Mouse (Mus musculus) adrenal gland, adult 8-10 months (tissue): Measurements from ENCODE around the gene Slc35g3. TPM values are rescaled to one million over a fixed set of nuclear protein-coding genes. Genes with fewer than 3 reads are reported as not detected.
A peak's percentile ranks its signal among the peaks of the same experiment; 100 is the strongest.

ENCODE experiments used
- DNase-seq: peaks from one replicate; pipeline ENCODE4 v3.0.0; 2022
- total RNA-seq, 4 experiments: library from RNA; stranded (reverse); gene quantifications; 2 replicates each; pipeline ENCODE4 v1.2.4; 2022

The Slc35g3 gene
- total RNA-seq, 4 experiments from 2014 or later, result not detected

- no peak for DNase-seq
These were observed 23.1 kb upstream of the Slc35g3 start for GRCm38 (mm10) chr11:69784793-69785272.

DNA sequence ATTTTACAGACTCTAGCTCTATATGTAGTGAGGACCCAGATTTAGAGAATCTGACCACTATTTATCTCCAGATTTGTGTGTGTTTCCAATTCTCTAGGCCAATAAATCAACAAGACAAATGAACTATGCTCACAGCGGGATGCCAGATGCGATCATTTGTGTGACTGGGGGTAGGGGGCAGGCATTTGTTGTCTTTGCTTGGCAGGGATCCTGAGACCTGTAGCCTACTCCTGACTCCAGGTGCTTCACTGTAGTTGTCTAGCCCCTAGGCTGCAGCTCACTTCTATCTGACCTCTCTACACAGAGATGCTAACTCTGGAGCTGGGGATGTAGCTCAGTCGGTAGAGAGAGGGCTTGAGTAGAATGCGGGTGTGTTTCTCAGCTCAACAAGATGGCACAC, 20.1 kb upstream of the Slc35g3 start:
- DNase-seq, result no peak

DNA sequence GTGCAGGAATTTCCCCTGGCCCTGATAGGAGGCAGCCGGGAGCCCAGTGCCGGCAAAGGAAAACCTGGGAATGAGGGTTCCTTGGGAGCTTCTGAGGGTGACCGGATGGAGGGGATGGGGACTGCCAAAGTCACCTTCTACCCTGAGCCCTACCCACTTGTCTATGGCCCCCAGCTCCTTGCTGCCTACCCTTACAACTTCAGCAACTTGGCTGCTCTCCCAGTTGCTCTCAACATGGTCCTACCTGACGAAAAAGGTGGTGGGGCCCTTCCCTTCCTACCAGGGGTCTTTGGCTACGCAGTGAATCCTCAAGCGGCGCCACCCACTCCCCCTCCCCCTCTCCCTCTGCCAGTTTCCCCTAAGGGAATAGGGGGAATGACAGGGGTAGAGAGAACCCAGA, 17.2 kb upstream of the Slc35g3 start:
- no peak for DNase-seq

GRCm38 (mm10) chr11:69778258-69778982, 16.7 kb upstream of the Slc35g3 start:
- no peak for DNase-seq

DNA sequence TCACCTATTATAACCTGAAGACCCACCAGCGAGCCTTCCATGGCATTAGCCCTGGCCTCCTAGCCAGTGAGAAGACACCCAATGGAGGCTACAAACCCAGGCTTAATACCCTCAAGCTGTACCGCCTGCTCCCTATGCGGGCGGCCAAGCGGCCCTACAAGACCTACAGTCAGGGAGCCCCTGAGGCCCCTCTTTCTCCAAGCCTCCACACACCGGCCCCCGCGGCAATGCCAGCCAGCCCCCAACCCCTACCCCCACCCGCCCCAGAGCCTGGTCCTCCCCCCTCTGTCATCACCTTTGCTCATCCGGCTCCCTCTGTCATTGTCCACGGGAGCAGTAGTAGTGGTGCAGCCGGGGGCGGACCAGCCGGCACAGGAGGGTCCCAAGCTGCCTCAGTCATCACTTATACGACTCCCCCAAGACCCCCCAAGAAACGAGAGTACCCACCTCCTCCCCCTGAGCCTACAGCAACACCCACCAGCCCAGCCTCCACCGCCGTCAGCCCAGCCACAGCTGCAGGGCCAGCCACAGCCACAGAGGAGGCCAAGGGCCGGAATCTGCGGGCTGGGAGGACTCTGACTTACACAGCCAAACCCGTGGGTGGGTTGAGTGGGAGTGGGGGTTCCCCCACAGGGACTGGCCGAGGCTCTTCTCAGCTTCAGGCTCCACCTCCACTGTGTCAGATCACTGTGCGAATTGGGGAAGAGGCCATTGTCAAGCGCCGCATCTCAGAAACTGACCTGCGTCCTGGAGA, 15.9 kb upstream of the Slc35g3 start:
- no peak for DNase-seq

DNA sequence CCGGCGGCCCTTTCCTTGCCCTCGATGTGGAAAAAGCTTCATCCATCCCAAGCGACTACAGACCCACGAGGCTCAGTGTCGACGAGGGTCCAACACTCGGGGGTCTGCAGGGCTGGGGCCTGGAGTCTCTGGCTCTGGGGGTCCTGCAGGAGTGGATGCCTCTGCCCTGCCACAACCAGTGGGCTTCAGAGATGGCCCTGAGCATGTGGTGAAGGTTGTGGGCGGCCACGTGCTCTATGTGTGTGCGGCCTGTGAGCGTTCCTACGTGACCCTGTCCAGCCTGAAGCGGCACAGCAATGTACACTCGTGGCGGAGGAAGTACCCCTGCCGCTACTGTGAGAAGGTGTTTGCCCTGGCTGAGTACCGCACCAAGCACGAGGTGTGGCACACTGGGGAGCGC, 14.7 kb upstream of the Slc35g3 start:
- DNase-seq, result no peak

GRCm38 (mm10) chr11:69775716-69776115, 13.9 kb upstream of the Slc35g3 start:
- DNase-seq, result no peak

GRCm38 (mm10) chr11:69774961-69775360, 13.2 kb upstream of the Slc35g3 start:
- DNase-seq, result no peak

DNA sequence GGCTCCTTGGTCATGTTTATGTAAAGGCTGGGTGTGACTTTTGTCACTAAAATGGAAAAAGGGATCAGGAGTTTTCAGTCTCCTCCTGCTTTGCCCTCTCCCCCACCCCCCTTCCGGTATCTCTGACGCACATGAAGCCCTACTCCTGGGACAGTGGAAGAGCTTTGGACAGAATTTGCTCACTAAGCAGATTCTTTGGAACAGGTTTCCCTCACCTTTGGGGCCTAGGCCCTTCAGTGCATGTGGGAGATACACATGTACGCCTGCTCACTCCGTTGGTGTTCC, 5.8 kb upstream of the Slc35g3 start:
- no peak for DNase-seq

GRCm38 (mm10) chr11:69766872-69767624, 5.3 kb upstream of the Slc35g3 start:
- DNase-seq, result no peak

GRCm38 (mm10) chr11:69766126-69766609, 4.4 kb upstream of the Slc35g3 start:
- peak; percentile 66 for DNase-seq

GRCm38 (mm10) chr11:69765221-69766125, 3.7 kb upstream of the Slc35g3 start, which contains the start of gene Zbtb4:
Zbtb4 (plus strand) TSS chr11:69765912.
- no peak for DNase-seq

- no peak for DNase-seq
These were observed 1.8 kb upstream of the Slc35g3 start for GRCm38 (mm10) chr11:69763551-69763950.

GRCm38 (mm10) chr11:69760901-69761200, 917 bp downstream of the Slc35g3 start:
- DNase-seq, result no peak

DNA sequence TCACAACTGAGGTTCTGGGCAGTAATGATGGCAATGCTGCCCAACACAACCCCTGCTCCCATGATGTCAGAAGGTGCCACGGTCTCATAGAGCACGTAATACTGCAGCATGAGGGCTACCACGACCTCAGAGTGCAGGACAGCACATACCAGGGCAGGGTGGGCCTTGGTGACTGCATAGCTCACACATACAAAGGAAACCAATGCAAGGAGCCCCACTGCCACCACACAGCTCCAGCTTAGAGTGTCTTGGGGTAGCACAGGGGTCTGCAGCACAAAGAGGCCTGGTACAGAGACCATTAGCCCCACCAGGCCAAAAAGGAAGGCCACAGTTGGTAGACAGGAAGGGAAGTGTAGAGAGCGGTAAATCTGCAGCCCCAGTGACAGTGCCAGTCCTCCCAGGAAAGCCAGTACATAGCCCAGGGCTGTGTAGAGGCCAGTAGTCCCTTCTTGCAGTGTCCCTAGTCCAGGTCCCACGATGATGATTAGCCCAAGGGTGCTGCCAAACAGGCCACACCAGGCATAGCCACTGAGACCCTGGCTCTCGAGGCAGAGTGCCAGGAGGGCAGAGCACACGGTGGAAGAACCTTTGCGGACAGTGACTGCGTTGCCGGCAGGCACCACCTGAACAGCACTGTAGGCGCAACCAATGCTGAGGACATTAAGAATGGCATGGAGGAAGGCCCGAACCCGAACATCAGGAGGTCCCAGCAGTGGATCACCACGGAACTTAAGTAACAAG, 1.4 kb downstream of the Slc35g3 start:
- DNase-seq, result no peak

DNA sequence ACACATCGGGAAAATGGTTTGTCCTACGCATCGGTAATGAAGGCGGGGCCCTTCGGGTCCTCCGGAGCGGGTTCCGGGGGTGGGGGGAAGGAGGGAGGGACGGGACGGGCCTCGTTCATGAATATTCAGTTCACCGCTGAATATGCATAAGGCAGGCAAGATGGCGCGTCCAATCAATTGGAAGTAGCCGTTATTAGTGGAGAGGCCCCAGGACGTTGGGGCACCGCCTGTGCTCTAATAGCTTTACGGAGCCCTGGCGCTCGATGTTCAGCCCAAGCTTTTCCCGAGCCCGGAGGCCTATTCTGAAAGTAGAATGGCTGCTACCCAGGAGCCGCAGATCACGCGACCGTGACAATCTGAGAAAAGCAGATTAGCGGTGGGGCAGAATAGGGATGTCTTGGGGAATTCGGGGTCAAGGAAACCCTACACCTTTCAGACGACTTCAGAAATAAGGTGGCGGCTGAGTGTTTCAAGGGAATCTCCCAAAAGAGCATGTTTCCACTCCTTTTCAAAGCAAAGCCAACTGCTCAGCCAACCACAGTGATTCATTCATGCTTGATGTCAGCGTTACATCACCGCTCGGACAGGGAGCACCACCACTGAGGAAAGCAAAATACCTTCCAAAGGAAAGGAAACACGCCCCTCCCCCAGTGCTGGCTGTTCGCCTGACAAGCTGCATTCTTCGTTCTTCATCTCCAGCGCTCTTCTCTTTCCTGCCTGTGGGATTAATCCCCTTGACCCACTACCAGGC, 2.6 kb downstream of the Slc35g3 start:
- DNase-seq, result peak; percentile 87

DNA sequence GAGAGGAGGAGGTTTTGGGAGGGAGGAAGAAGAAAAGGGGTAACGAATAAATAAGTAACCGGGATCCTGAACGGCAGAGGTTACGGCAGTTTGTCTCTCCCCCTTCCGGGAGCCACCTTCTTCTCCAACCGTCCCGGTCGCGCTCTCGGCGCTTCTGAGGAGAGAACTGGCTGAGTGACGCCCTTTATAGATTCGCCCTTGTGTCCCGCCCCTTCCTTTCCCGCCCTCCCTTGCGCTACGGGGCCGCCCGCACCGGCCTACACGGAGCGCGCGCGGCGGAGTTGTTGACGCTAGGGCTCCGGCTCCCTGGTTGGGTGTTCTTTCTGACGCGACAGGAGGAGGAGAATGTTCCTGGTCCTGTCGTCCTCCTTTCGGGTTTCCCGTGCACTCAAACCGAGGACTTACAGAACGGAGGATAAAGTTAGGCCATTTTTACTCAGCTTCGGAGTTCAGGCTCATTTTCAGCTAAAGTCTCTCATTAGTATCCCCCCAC, 3.2 kb downstream of the Slc35g3 start, which contains the start of gene Polr2a:
Gene Polr2a (minus strand): TSS at position 160 of the 493 bp plus-strand sequence.
- peak; percentile 95 for DNase-seq

DNA sequence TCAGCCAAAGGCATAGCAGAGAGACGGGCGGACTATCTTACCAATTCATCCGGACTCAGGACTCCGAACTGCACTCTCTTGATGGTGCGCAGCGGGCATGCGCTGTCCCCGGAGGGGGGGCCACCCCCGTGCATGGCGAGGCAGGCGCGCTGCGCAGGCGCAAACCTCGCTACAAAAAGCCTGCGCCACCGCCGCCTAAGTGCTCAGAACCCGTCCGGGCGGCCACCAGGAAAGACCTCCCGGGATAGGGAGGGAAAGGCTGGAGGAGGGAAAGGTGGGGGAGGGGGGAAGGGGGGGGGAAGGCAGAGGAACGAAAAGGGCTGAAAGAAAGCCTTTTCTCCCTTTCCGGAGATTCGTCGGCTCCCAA, 3.7 kb downstream of the Slc35g3 start:
- peak; percentile 95 for DNase-seq

DNA sequence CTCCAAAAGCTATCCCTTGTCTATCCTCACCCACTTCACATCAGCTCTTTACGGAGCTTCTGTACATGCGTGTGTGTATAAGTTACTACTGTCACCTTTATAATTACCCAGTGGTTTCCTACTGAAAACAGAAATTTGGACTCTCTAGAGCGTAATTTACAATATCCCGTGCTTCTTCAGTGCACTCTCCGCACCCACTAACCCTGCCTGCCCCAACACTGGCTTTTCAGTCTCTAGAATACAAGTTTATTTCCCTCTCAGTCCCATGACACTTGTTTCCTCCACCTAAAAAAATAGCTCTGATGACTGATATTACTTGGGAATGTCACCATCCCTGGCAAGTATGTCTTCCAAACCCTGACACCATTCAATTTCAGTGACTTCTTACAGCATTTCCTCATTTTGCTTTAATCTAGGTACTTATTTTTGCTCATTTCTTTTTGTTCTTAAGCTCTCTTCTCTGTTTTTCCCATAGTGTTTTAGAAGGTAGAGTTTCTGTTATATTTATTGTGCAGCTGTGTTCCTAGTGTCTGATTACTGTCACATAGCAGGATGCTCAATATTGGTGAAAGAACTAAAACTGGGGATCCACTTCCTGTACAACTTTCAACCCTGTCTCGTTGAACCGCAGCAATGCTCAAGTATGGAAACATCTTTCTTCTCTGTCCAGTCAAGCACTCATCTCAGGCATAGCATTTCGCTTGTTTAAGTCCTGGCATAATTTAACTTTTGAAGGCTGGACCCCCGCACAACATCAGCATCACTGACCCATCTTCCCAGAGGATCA, 4.3 kb downstream of the Slc35g3 start:
- no peak for DNase-seq

DNA sequence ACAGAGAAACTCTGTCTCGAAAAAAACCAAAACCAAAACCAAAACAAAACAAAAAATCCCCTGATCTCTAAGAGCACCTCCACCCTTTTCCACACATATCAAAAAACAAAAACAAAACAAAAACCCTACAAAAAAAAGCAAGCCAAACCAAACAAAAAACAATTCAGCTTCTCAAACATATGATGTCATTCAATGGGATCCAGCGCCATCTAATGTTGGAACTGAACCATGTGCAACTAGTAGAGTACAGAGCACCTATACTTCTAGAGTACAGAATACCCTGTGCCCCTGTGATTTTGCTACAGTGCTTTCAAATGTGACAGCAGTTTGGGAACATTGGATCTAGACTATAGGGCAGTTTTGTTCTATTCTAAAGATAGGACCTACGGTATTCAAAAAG, 7.1 kb downstream of the Slc35g3 start:
- no peak for DNase-seq
